Mouse (Mus musculus) liver (tissue): ENCODE results near the gene Bcat2.

ENCODE experiments used
- DNase-seq: peaks from one replicate; pipeline ENCODE4 v3.0.0-alpha.2; 2020; ENCODE audit warnings: mixed read lengths

The Bcat2 gene

DNA sequence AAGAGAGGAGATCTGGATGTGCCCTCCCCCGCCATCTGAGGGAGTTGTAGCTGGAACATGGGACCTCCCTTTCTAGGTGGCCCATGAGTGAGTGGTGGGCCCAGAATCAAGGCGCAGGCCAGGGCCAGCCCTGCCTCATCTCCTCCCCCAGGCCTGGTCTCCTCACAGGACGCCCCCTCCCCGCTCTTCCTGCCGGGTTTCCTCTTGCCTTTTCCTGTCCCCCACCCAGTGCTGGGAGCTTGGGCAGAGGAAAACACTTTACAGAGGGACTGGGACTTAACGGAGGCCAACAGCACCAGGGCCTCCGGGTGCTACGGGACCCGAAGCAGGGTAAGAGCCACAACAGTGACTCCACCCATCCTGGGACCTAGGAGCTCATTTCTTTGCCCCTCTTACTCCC, 57.3 kb downstream of the Bcat2 start, which contains the start of gene Rasip1:
TSS of gene Rasip1 (plus strand) at position 228 of the 400 bp plus-strand sequence.
- no peak for DNase-seq

DNA sequence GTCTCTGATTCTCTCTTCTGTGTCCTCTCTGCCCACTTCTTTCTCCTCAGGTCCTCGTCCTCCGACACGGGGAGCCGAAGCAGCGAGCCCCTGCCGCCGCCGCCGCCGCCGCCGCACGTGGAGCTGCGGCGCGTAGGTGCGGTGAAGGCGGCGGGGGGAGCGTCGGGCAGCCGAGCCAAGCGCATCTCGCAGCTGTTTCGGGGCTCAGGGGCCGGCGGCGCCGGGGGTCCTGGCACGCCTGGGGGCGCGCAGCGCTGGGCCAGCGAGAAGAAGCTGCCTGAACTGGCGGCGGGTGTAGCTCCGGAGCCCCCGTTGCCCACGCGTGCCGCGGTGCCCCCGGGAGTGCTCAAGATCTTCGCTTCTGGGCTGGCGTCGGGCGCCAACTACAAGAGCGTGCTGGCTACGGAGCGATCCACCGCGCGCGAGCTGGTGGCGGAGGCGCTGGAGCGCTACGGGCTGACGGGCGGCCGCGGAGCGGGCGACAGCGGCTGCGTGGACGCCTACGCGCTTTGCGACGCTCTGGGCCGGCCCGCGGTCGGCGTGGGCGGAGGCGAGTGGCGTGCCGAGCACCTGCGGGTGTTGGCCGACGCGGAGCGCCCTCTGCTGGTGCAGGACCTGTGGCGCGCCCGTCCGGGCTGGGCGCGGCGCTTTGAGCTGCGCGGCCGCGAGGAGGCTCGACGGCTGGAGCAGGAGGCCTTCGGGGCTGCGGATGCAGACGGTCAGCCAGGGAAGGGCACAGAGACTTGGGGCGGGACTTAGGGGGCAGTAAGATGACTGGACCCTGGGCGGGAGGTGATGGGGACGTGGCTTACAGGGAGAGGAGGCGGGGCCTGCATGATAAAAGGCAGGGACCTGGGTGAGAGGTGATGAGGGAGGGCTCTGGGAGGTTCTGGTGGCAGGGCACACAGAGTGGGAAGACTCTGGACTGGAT, 58.7 kb downstream of the Bcat2 start:
- DNase-seq: peak; percentile 86

DNA sequence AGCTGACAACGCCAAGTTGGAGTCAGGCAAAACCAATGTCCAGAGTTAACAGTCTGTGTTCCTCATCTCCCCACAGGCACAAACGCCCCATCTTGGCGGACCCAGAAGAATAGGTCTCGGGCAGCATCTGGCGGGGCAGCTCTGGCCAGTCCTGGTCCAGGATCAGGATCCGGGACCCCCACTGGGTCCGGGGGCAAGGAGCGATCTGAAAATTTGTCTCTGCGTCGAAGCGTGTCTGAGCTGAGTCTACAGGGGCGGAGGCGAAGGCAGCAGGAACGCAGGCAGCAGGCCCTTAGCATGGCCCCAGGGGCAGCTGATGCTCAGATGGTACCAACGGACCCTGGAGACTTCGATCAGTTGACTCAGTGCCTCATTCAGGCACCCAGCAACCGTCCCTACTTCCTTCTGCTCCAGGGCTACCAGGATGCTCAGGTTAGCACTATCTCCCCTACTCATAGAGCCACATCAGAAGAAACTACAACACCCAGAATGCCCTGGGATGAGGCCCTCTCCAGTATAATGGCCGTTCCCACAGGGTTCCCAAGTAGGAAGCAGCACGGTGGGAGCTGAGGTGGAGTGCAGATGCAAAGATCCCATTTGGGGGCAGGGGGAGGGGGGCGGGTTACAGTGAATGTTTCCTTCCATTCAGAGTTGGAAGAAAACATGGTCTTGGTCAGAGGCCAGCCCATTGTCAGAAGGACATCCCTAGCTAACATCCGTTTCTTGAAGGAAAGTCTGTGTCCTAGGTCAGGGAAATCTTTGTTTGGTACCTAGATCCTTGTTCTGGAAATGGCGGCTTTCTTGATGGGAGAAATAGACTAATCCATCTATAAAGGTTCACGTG, 60.3 kb downstream of the Bcat2 start:
- DNase-seq: no peak

DNA sequence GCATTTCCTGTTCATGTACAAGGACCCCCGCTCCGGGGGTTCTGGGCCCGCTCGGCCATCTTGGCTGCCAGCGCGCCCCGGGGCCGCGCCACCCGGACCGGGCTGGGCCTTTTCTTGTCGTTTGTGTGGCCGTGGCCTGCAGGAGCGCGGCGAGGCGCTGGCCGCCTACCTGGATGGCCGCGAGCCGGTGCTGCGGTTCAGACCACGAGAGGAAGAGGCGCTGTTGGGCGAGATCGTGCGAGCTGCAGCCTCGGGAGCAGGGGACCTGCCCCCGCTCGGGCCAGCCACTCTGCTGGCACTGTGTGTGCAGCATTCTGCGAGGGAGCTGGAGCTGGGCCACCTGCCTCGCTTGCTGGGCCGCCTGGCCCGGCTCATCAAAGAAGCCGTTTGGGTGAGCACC, 62.5 kb downstream of the Bcat2 start:
- DNase-seq: peak; percentile 32

DNA sequence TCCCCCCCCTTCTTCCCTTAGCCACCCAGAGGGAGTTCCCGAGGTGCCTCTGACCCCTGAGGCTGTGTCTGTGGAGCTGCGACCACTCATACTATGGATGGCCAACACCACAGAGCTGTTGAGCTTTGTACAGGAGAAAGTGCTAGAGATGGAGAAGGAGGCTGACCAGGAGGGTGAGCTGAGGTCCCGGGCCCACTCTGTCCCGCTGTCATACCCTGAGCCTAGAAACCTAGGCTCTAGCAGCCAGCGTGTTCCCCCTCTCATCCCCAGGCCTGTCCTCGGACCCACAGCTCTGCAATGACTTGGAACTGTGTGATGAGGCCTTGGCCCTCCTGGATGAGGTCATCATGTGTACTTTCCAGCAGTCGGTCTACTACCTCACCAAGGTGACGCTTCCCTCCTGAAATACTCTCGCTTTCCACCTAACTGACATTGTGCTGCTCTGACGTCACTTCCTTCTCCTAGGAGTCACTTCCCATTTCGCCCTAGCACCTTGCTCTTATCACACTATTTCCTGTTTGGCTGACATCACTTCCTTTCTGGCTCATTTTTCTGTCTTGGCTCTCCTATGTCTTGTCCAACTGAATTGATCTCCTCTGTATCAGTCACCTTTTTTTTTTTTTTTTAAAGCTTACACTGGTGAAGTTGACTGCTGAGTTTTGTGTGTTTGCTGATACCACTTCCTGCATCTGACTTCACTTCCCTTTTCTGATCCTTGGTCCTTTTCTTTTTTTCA, 65.2 kb downstream of the Bcat2 start:
- no peak for DNase-seq

DNA sequence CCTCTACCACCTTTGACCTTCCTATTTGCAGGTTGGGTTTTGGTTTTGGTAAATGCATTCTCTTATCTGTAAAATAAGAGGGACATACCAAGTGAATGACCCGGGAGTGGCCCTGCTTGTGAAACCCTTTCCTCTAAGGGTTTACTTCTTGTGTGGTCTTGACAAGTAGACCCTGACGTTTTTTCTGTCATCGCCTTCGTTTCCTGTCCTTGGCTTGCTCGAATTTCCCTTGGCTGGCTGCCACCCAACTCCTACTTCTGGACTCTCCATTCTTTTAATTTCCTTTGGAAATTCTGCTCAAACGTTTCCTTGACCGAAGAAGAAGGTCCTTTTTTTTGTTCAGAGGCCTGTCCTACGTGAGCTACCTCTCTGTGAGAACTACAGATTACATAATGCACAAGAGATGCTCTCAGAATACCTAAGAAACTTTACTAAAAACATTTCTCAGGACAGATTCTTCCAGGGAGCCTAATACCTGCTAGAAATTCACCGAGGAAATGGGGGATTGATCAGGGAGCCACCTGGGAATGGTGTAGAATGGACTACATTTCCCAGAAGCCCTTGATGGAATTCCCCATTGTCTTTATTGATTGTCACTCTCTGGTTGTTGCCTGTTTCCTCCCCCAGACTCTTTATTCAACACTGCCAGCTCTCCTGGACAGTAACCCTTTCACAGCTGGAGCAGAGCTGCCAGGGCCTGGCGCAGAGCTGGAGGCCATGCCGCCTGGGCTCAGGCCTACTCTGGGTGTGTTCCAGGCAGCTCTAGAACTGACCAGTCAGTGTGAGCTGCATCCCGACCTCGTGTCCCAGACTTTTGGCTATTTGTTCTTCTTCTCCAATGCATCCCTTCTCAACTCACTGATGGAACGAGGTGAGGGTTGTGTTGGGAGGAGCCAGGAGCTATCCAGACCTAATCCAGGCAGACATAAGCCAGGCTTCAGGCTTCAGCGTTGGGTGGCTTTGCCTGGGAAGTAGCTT, 66.0 kb downstream of the Bcat2 start:
- no peak for DNase-seq

DNA sequence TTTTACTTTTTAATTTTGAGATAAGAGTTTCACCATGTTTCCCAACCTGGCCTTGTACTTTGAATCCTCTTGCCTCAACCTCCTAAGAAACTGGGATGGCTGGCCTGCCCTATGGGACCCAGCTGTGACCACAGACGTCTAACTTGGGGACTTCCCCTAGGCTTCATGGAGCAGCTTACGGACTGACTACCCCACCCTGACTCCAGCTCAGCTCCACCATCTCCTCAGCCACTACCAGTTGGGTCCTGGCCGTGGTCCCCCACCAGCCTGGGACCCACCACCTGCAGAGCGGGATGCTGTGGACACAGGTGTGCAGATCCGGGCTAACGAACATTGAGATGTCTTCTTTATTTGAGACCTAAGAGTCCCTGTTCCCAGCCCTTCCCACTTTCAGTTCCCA, 67.8 kb downstream of the Bcat2 start:
- no peak for DNase-seq

DNA sequence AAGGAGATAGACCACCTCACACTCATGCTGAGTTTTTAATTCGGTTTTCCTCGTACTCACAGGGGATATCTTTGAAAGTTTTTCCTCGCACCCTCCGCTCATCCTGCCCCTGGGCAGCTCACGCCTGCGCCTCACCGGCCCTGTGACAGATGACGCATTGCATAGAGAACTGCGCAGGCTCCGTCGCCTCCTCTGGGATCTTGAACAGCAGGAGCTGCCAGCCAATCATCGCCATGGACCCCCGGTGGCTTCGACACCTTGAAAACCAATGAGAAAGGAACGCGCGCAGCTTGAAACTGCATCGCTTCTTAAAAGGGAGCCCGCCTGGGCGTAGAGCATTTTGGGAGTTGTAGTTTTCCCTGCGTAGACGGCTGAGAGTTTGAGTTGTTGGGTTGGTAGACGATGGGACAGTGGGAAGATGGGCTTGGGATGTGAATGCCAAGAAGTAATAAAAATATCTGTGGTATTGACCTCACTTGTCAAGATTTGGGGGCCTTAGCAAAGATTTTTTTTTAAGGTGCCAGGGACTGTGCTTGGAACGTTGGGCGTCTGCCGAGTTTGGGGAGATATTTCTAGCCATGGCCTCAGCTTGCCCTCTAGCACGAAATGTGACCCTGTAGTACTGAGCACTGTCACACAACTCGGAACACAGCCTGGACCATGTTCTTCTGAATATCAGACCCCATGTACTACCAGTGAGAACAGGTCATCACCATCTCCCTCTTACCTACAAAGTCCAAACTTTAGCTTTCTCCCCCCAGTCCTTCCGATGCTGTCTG, 68.9 kb downstream of the Bcat2 start:
- DNase-seq: peak; percentile 82
